Mouse (Mus musculus) A20 (cell line): Measurements from ENCODE around the gene Cldn9.
A peak's percentile ranks its signal among the peaks of the same experiment; 100 is the strongest.

Experiments used
- DNase-seq: peaks from one replicate; pipeline ENCODE4 v3.0.0-alpha.2; 2011; ENCODE audit warnings: low read depth, low spot score

Cldn9 gene

GRCm38 (mm10) chr17:23683856-23684672, at the start of gene Cldn9:
Gene Cldn9 (minus strand): TSS chr17:23684026.
- DNase-seq: peak; percentile 27

DNA sequence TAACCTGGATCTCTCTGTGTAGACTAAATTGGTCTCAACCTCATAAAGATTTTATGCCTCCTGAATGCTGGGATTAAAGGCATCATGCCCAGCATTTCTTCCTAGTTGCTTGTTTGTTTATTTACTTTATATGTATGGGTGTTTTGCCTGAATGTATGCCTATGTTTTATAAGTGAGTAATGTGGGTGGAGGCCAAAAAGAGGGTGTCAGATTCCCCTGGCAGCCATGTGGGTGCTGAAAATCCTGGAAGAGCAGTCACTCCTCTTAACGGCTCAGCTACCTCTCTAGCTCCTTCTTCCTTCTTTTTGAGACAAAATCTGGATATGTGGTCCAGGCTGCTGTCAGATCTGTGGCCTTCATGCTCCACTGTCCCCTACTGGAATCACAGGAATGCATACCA, 46.6 kb upstream of the Cldn9 start:
- no peak for DNase-seq

GRCm38 (mm10) chr17:23726758-23727142, 42.9 kb upstream of the Cldn9 start:
- peak; percentile 75 for DNase-seq

DNA sequence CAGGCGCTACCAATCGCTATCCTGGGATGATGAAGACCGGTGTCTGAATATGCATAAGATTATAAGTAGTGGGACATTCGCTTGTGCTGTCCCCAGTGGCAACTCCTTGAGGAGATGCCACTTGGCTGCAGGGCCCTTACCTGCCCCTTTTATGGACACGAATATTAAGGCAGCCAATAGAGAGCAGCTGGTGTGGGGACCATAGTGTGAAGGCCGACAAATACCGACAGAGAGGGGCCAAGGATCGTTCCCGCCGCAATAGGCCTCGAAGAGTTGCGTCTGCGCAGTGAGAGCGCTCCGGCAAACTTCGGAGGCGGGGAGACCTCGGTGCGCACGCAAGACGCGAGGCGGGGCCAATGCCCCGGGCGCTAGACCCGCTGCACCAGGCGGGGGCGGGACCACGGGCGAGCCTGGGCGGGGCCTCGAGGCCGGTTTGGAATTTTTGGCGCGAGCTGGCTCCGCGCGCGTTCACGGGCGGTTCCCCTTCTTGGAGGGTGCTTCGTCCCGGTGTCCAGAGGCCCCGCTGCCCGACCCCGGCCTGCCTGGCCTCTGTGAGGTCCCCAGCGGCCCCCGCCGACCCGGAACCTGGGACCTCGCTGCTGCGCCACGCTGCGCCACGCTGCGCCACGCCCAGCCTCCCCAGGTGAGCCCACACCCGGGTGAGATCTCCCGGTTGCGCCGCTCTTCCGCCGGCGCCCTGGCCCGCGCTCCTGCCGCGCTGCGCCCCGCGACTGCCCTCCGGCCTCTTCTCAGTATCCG, 42.4 kb upstream of the Cldn9 start, which contains the start of gene Pkmyt1:
Gene Pkmyt1, plus strand, starts transcription at position 338 of the 759 bp plus-strand sequence.
- DNase-seq: peak; percentile 96

- DNase-seq: no peak
Measured at GRCm38 (mm10) chr17:23725477-23725876, 41.7 kb upstream of the Cldn9 start.

GRCm38 (mm10) chr17:23722376-23723125, 38.7 kb upstream of the Cldn9 start, which contains the start of gene 1520401A03Rik:
Gene 1520401A03Rik (minus strand): TSS chr17:23722783.
- DNase-seq: no peak

- no peak for DNase-seq
Measured at GRCm38 (mm10) chr17:23721886-23722285, 38.1 kb upstream of the Cldn9 start.

DNA sequence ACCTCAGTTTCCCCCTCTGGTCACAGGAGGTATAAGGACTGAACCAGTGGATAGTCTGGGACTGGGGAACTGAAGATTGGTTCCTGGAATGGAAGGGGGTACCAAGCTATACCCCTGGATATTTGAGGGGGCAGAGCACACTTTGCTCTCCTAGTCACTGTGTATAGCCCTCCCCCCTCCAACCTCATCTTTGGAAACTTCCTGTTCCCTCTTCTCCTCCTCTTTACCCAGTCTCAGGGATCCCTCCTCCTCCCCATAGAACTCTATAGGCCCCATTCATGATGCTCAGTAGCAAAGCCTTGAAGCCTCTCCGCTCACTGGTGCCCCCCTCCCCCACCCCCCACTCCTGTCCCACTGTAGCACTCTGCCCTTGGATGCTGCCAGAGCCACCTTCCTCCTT, 35.6 kb upstream of the Cldn9 start:
- DNase-seq: no peak

- no peak for DNase-seq
Measured at GRCm38 (mm10) chr17:23717003-23717402, 33.2 kb upstream of the Cldn9 start.

- DNase-seq: peak; percentile 73
Measured at GRCm38 (mm10) chr17:23706212-23706611, 22.4 kb upstream of the Cldn9 start.

DNA sequence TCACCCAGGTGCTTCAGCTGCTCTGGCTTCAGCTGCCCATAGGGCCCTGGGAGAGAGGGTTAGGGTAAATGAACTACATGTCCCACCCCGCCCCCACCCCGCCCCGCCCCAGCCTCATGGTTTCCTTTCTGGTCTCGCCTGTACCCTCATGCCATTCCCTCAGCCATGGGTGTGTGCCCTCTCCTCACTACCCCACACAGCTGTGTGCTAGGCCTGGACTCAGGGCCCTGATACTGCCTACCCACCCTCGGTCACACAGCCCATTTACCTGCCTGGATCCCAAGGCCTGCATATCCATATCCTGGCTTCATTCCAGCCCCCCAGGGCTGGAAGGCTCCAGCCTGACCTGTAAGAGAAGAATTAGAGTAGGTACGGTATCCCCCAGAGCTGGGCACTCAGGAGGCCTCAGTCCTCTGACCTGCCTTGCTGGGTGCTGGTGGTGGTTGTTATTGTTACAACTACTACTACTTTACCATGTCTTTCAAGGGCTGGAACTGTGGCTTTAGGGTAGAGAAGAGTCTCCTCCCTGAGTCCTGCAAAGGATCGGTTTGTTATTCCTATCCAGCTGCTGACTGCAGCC, 21.8 kb upstream of the Cldn9 start:
- no peak for DNase-seq

DNA sequence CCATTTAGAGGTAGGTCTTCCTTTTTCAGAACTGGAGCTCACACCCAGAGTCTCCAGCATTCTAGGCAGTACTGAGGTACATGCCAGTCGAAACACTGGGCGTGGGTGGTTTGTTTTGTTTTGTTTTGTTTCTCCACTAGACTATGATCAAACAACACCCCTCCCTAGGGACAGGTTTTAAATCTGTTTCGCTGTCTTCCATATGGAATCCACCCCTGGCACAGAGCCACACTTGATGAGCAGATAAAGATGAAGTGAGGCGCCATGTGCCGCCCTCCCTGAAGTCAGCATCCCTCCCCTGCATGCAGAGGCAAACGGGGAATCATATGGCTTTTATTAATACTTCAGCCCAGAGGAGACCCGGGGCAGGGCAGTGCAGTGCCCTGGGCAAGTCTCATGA, 20.9 kb upstream of the Cldn9 start:
- DNase-seq: no peak

DNA sequence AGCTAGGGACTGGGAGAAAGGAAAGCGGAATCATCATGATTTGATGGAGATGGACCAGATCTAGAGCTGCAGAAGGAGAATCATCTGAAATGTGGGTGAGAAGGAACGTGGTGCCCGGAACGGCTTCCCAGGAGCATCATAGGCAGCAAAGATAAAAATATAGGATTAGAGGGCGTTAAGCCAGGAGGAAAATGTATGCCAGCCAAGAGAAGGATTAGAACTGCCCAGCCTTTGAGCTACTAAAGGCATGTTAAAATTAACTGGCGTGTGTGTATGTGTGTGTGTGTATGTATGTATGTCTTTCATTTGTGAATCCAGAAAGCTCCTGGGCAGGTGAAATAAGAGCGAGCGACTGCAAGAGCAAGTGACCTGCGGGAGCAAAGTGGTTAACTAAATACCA, 19.5 kb upstream of the Cldn9 start:
- DNase-seq: no peak

DNA sequence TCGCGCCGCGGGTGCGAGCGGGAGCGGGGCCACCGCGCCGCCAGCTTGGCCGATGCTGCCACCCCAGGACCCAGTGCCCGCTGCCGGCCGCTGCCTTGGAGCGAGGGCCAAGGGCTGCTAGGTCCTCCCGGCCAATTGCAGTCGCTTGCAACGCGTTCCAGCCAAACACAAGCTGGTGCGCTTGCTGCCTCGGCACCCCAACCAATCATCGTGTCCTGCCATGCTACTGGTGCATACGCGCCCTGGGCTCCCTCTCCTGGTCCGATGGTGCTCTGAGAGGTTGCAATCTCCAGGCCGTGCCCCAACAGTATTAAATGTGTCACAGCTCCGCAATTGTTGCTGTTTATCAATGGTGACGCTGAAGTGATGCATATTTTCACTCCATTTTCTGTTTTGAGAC, 16.3 kb upstream of the Cldn9 start:
- DNase-seq: peak; percentile 90

DNA sequence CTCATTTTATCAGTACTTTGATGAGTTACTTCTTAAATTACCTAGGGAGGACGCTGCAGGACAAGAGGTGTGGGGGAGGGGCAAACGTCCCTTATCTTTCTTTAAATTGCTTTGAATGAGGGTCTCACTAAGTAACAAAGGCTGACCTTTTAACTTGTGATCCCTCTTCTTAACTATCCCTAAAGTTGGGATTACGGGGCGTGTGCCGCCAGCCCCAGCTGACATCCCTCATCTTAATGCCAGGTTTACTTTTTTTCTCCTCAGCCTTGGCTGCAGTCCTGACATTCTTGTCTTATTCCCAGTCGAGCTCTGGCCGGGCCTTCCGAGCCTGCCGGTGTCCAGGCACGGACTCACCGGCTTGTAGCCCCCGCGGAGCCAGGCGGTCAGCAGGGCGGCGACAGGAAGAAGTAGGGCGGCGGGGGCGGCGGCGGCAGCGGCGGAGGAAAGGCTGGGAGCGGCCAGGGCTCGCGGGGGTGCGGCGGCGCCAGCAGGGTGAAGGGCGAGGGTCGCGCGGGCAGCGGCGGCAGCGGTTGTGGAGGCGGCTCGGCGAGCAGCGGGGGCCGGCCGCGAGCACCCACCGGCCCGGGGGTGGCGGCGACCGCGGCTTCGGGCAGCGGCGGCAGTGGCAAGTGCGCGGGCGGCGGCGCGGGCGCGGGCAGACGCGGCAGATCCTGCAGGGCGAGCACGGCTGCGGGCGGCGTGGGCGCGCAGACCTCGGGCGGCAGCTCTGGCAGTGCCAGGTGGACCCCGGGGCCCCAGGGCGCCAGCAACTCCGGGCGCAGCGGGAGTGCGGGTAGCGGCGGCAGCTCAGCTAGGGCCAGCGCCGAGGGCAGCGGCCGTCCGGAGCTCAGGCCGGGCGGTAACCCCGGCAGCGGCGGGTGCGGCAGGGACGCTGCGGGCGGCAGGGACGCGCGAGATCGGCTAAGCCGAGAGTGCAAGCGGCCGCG, 15.6 kb upstream of the Cldn9 start:
- peak; percentile 26 for DNase-seq

GRCm38 (mm10) chr17:23695801-23696200, 12.0 kb upstream of the Cldn9 start:
- DNase-seq: no peak

GRCm38 (mm10) chr17:23694491-23694890, 10.7 kb upstream of the Cldn9 start:
- DNase-seq: no peak

DNA sequence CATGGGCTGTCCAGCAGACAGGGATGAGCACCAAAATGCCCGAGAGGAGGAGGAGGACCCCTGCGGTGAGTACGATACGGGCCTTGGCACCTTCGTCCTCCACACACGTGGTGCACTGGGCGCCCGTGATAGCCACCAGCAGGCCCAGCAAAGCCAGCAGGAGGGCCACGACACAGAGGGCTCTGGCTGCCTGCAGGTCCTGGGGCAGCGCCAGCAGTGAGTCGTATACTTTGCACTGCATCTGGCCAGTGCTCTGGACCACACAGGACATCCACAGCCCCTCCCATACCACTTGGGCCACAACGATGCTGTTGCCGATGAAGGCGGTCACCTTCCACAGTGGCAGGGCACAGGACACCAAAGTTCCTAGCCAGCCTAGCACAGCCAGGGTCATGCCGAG, 600 bp downstream of the Cldn9 start:
- no peak for DNase-seq

GRCm38 (mm10) chr17:23682530-23682929, 1.3 kb downstream of the Cldn9 start:
- no peak for DNase-seq

- DNase-seq: no peak
Measured at GRCm38 (mm10) chr17:23682092-23682491, 1.7 kb downstream of the Cldn9 start.

- DNase-seq: no peak
Measured at GRCm38 (mm10) chr17:23681086-23681485, 2.7 kb downstream of the Cldn9 start.
